Mouse (Mus musculus): ENCODE results near the gene Pafah2. TPM values are rescaled to one million over a fixed set of nuclear protein-coding genes. Genes with fewer than 3 reads are reported as not detected.

Gene Pafah2
- polyA plus RNA-seq, 1 experiment from 2014 or later: 11.1 TPM

- WGBS: 47% methylated on average over 4 of the region's 4 CpGs
- ATAC-seq (ENCODE audit: insufficient number of reproducible peaks, insufficient read depth, low FRiP score, low read depth): no peak
- no peak overlapping the region for H3K4me3 ChIP-seq (ENCODE audit: control insufficient read depth in 1 of 2, insufficient read depth in 1 of 2, low read depth in 1 of 2, low read length in 2 of 2)
- no peak overlapping the region for H3K4me2 ChIP-seq (ENCODE audit: low read length)
- H3K27ac ChIP-seq (replicated peaks in 1 of 2; ENCODE audit: control insufficient read depth in 1 of 2, insufficient read depth in 1 of 2, low read depth in 2 of 2, low read length in 2 of 2): no peak overlapping the region
- H3K4me1 ChIP-seq (ENCODE audit: control insufficient read depth in 2 of 2, insufficient read depth in 2 of 2, low read length in 2 of 2): peaks cover 0 to 2% of the 10 kb centered on the region in 2 experiments; a peak in 1 of 4 replicates
- H3K27me3 ChIP-seq (ENCODE audit: control insufficient read depth, insufficient read depth, low read length): no peaks in the 10 kb centered on the region
- no peaks in the 10 kb centered on the region for H3K36me3 ChIP-seq (ENCODE audit: control insufficient read depth, insufficient read depth, low read length)
- no peaks in the 10 kb centered on the region for H3K9me3 ChIP-seq (ENCODE audit: control insufficient read depth, low read length)
- no peak overlapping the region for H3K9ac ChIP-seq (ENCODE audit: low read length)
These were observed 43.8 kb downstream of the Pafah2 start for GRCm38 (mm10) chr4:134439919-134440318.

- Histone ChIP-seq H3K4me1 (ENCODE audit: control insufficient read depth in 2 of 2, insufficient read depth in 2 of 2, low read length in 2 of 2) (peaks cover 0 to 2% of the 10 kb centered on the region in 2 experiments; a peak in 1 of 4 replicates), H3K27me3 (ENCODE audit: control insufficient read depth, insufficient read depth, low read length) (0 out of 2 replicates have a peak, but pooled peaks cover 4% of the 10 kb centered on the region), H3K4me3 (ENCODE audit: control insufficient read depth in 1 of 2, insufficient read depth in 1 of 2, low read depth in 1 of 2, low read length in 2 of 2) (no peak overlapping the region), H3K4me2 (ENCODE audit: low read length) (no peak overlapping the region), H3K9ac (ENCODE audit: low read length) (no peak overlapping the region), H3K36me3 (ENCODE audit: control insufficient read depth, insufficient read depth, low read length) (no peaks in the 10 kb centered on the region), H3K9me3 (ENCODE audit: control insufficient read depth, low read length) (no peaks in the 10 kb centered on the region), H3K27ac (replicated peaks in 1 of 2; ENCODE audit: control insufficient read depth in 1 of 2, insufficient read depth in 1 of 2, low read depth in 2 of 2, low read length in 2 of 2) (no peak overlapping the region)
- no peak for ATAC-seq (ENCODE audit: insufficient number of reproducible peaks, insufficient read depth, low FRiP score, low read depth)
- WGBS: 91% methylated on average over 4 of the region's 4 CpGs
These were observed 46.1 kb downstream of the Pafah2 start for GRCm38 (mm10) chr4:134442216-134442615.

GRCm38 (mm10) chr4:134443589-134443988, 47.5 kb downstream of the Pafah2 start:
- no peak overlapping the region for H3K27ac ChIP-seq (replicated peaks in 1 of 2; ENCODE audit: control insufficient read depth in 1 of 2, insufficient read depth in 1 of 2, low read depth in 2 of 2, low read length in 2 of 2)
- no peak for ATAC-seq (ENCODE audit: insufficient number of reproducible peaks, insufficient read depth, low FRiP score, low read depth)

GRCm38 (mm10) chr4:134444949-134445348, 48.8 kb downstream of the Pafah2 start:
- Histone ChIP-seq H3K36me3 (ENCODE audit: control insufficient read depth, insufficient read depth, low read length) (no peaks in the 10 kb centered on the region), H3K9me3 (ENCODE audit: control insufficient read depth, low read length) (no peaks in the 10 kb centered on the region), H3K4me3 (ENCODE audit: control insufficient read depth in 1 of 2, insufficient read depth in 1 of 2, low read depth in 1 of 2, low read length in 2 of 2) (no peak overlapping the region), H3K4me1 (ENCODE audit: control insufficient read depth in 2 of 2, insufficient read depth in 2 of 2, low read length in 2 of 2) (peaks cover 0 to 2% of the 10 kb centered on the region in 2 experiments; a peak in 1 of 4 replicates), H3K9ac (ENCODE audit: low read length) (no peak overlapping the region), H3K27me3 (ENCODE audit: control insufficient read depth, insufficient read depth, low read length) (0 out of 2 replicates have a peak, but pooled peaks cover 4% of the 10 kb centered on the region), H3K4me2 (ENCODE audit: low read length) (no peak overlapping the region), H3K27ac (replicated peaks in 1 of 2; ENCODE audit: control insufficient read depth in 1 of 2, insufficient read depth in 1 of 2, low read depth in 2 of 2, low read length in 2 of 2) (no peak overlapping the region)
- 38% methylated on average over 7 of the region's 7 CpGs for WGBS
- no peak for ATAC-seq (ENCODE audit: insufficient number of reproducible peaks, insufficient read depth, low FRiP score, low read depth)

More at GRCm38 (mm10) chr4:134443589-134443988, 47.5 kb downstream of the Pafah2 start:
- Histone ChIP-seq H3K9me3 (ENCODE audit: control insufficient read depth, low read length) (no peaks in the 10 kb centered on the region), H3K4me2 (ENCODE audit: low read length) (no peak overlapping the region), H3K9ac (ENCODE audit: low read length) (no peak overlapping the region), H3K4me1 (ENCODE audit: control insufficient read depth in 2 of 2, insufficient read depth in 2 of 2, low read length in 2 of 2) (peaks cover 0 to 2% of the 10 kb centered on the region in 2 experiments; a peak in 1 of 4 replicates), H3K4me3 (ENCODE audit: control insufficient read depth in 1 of 2, insufficient read depth in 1 of 2, low read depth in 1 of 2, low read length in 2 of 2) (no peak overlapping the region), H3K36me3 (ENCODE audit: control insufficient read depth, insufficient read depth, low read length) (no peaks in the 10 kb centered on the region), H3K27me3 (ENCODE audit: control insufficient read depth, insufficient read depth, low read length) (0 out of 2 replicates have a peak, but pooled peaks cover 4% of the 10 kb centered on the region)
- WGBS: 31% methylated on average over 7 of the region's 7 CpGs

GRCm38 (mm10) chr4:134445489-134445888, 49.4 kb downstream of the Pafah2 start:
- Histone ChIP-seq H3K9me3 (ENCODE audit: control insufficient read depth, low read length) (no peaks in the 10 kb centered on the region), H3K4me1 (ENCODE audit: control insufficient read depth in 2 of 2, insufficient read depth in 2 of 2, low read length in 2 of 2) (peaks cover under 1 to 3% of the 10 kb centered on the region in 2 experiments; a peak in 1 of 4 replicates), H3K4me2 (ENCODE audit: low read length) (no peak overlapping the region), H3K27ac (replicated peaks in 1 of 2; ENCODE audit: control insufficient read depth in 1 of 2, insufficient read depth in 1 of 2, low read depth in 2 of 2, low read length in 2 of 2) (no peak overlapping the region), H3K9ac (ENCODE audit: low read length) (no peak overlapping the region), H3K36me3 (ENCODE audit: control insufficient read depth, insufficient read depth, low read length) (no peaks in the 10 kb centered on the region), H3K27me3 (ENCODE audit: control insufficient read depth, insufficient read depth, low read length) (0 out of 2 replicates have a peak, but pooled peaks cover 4% of the 10 kb centered on the region), H3K4me3 (ENCODE audit: control insufficient read depth in 1 of 2, insufficient read depth in 1 of 2, low read depth in 1 of 2, low read length in 2 of 2) (no peak overlapping the region)
- no peak for ATAC-seq (ENCODE audit: insufficient number of reproducible peaks, insufficient read depth, low FRiP score, low read depth)
- WGBS: 45% methylated on average over 1 of the region's 1 CpGs

GRCm38 (mm10) chr4:134447966-134448365, 51.8 kb downstream of the Pafah2 start:
- 39% methylated on average over 23 of the region's 23 CpGs for WGBS
- H3K27me3 ChIP-seq (ENCODE audit: control insufficient read depth, insufficient read depth, low read length): 0 out of 2 replicates have a peak, but pooled peaks cover 4% of the 10 kb centered on the region
- no peak overlapping the region for H3K4me3 ChIP-seq (ENCODE audit: control insufficient read depth in 1 of 2, insufficient read depth in 1 of 2, low read depth in 1 of 2, low read length in 2 of 2)
- H3K4me2 ChIP-seq (ENCODE audit: low read length): no peak overlapping the region
- no peak overlapping the region for H3K9ac ChIP-seq (ENCODE audit: low read length)
- H3K9me3 ChIP-seq (ENCODE audit: control insufficient read depth, low read length): no peaks in the 10 kb centered on the region
- no peak for ATAC-seq (ENCODE audit: insufficient number of reproducible peaks, insufficient read depth, low FRiP score, low read depth)
- H3K36me3 ChIP-seq (ENCODE audit: control insufficient read depth, insufficient read depth, low read length): no peaks in the 10 kb centered on the region
- no peak overlapping the region for H3K27ac ChIP-seq (replicated peaks in 1 of 2; ENCODE audit: control insufficient read depth in 1 of 2, insufficient read depth in 1 of 2, low read depth in 2 of 2, low read length in 2 of 2)
- peaks cover 10 to 12% of the 10 kb centered on the region in 2 experiments; a peak in 3 of 4 replicates for H3K4me1 ChIP-seq (ENCODE audit: control insufficient read depth in 2 of 2, insufficient read depth in 2 of 2, low read length in 2 of 2)

- Histone ChIP-seq H3K4me3 (ENCODE audit: control insufficient read depth in 1 of 2, insufficient read depth in 1 of 2, low read depth in 1 of 2, low read length in 2 of 2) (no peak overlapping the region), H3K36me3 (ENCODE audit: control insufficient read depth, insufficient read depth, low read length) (no peaks in the 10 kb centered on the region), H3K9me3 (ENCODE audit: control insufficient read depth, low read length) (no peaks in the 10 kb centered on the region), H3K27me3 (ENCODE audit: control insufficient read depth, insufficient read depth, low read length) (peaks cover 19% of the 10 kb centered on the region), H3K4me2 (ENCODE audit: low read length) (no peak overlapping the region), H3K4me1 (ENCODE audit: control insufficient read depth in 2 of 2, insufficient read depth in 2 of 2, low read length in 2 of 2) (peaks cover 10% of the 10 kb centered on the region in 2 experiments; a peak in 3 of 4 replicates), H3K27ac (replicated peaks in 1 of 2; ENCODE audit: control insufficient read depth in 1 of 2, insufficient read depth in 1 of 2, low read depth in 2 of 2, low read length in 2 of 2) (no peak overlapping the region), H3K9ac (ENCODE audit: low read length) (no peak overlapping the region)
- ATAC-seq (ENCODE audit: insufficient number of reproducible peaks, insufficient read depth, low FRiP score, low read depth): no peak
- WGBS: 45% methylated on average over 13 of the region's 13 CpGs
These were observed 53.7 kb downstream of the Pafah2 start for GRCm38 (mm10) chr4:134449595-134450391.
